Mouse (Mus musculus) heart, adult 2 months (tissue): Measurements from ENCODE around the gene Col4a2. TPM values are rescaled to one million over a fixed set of nuclear protein-coding genes. Genes with fewer than 3 reads are reported as not detected.

Experiments used
- DNase-seq, 2 experiments: peaks; one replicate each; pipeline ENCODE4 v3.0.0; 2021
- H3K27ac ChIP-seq: fragments of 200-600 bp; 2 replicates; pipeline ENCODE4 v1.8.1; 2022
- H3K27me3 ChIP-seq: fragments of 200-500 bp; 2 replicates; pipeline ENCODE4 v1.6.1; 2012; ENCODE audit warnings: mild to moderate bottlenecking, low read length, inconsistent platforms, mixed read lengths; ENCODE audit not compliant: control insufficient read depth, insufficient read depth
- H3K36me3 ChIP-seq: fragments of 200-500 bp; 2 replicates; pipeline ENCODE4 v1.6.1; 2012; ENCODE audit warnings: low read length, inconsistent platforms; ENCODE audit not compliant: control insufficient read depth, insufficient read depth
- H3K4me1 ChIP-seq: fragments of 200-500 bp; 2 replicates; pipeline ENCODE4 v1.6.1; 2011; ENCODE audit warnings: low read length; ENCODE audit not compliant: control insufficient read depth, insufficient read depth
- H3K4me3 ChIP-seq: fragments of 200-600 bp; 2 replicates; pipeline ENCODE4 v1.8.1; 2022
- H3K79me2 ChIP-seq: fragments of 200-500 bp; replicated peaks from 2 replicates; pipeline ENCODE4 v1.6.1; 2012; ENCODE audit warnings: mild to moderate bottlenecking, inconsistent platforms, low read length, moderate library complexity, mixed read lengths; ENCODE audit not compliant: control insufficient read depth, insufficient read depth
- H3K9ac ChIP-seq: fragments of 200-500 bp; 2 replicates; pipeline ENCODE4 v1.6.1; 2012; ENCODE audit warnings: low read depth, mild to moderate bottlenecking, control low read depth, inconsistent platforms, low read length, mixed read lengths
- CTCF ChIP-seq: fragments of 200-600 bp; IDR thresholded peaks from 2 replicates; pipeline ENCODE4 v1.8.1; 2022; ENCODE audit warnings: antibody characterized with exemption, mild to moderate bottlenecking, moderate library complexity
- EP300 ChIP-seq: fragments of 200-500 bp; IDR thresholded peaks from 2 replicates; pipeline ENCODE4 v1.6.1; 2011; ENCODE audit warnings: low read depth, low read length, control low read depth; ENCODE audit not compliant: insufficient read depth
- POLR2A ChIP-seq: fragments of 200-500 bp; IDR thresholded peaks from 2 replicates; pipeline ENCODE4 v1.6.1; 2011; ENCODE audit warnings: mild to moderate bottlenecking, low read depth, low read length, control low read depth; ENCODE audit not compliant: insufficient read depth
- WGBS: fragments of 180-500 bp; shearing (Covaris S2); methylation state at CpG from one replicate; pipeline ENCODE4 v1.1.7; 2018; 5-methylcytosine and 5-hydroxymethylcytosine counted together
- intact Hi-C: fragments of 180-260 bp; cut with DNase I; formaldehyde crosslinking; loops from one replicate; pipeline ENCODE4 v1.15.1; 2025
- polyA plus RNA-seq: library from polyadenylated mRNA; depleted of rRNA; stranded (reverse); fragments of >200 nt; gene quantifications from 2 replicates; pipeline ENCODE4 v1.2.3, GENCODE M21; 2012
- total RNA-seq, 2 experiments: library from RNA; stranded (reverse); gene quantifications; 2 replicates each; pipeline ENCODE4 v1.2.3; 2021

Gene Col4a2
- total and polyA plus RNA-seq, 3 experiments = 104 to 172 (median 139) TPM

GRCm38 (mm10) chr8:11298531-11299316 is 13.9 kb upstream of the Col4a2 start:
- 41% methylated on average over 12 of the region's 12 CpGs for WGBS
- no peaks in the 10 kb centered on the region for H3K27me3 ChIP-seq
- peaks cover 6% of the 10 kb centered on the region for H3K79me2 ChIP-seq
- peaks cover 55% of the 10 kb centered on the region for H3K4me1 ChIP-seq
- DNase-seq = no peak
- no peak for TF ChIP-seq EP300
- peak overlapping the region; percentile 10; the same call in 1 of the 2 replicates for H3K9ac ChIP-seq
- H3K4me3 ChIP-seq = peak overlapping the region; percentile 30; the same call in 1 of the 2 replicates
- H3K36me3 ChIP-seq = peaks cover 28% of the 10 kb centered on the region
- H3K27ac ChIP-seq = peak overlapping the region; percentile 68
- intact Hi-C loops = no loop called here

DNA sequence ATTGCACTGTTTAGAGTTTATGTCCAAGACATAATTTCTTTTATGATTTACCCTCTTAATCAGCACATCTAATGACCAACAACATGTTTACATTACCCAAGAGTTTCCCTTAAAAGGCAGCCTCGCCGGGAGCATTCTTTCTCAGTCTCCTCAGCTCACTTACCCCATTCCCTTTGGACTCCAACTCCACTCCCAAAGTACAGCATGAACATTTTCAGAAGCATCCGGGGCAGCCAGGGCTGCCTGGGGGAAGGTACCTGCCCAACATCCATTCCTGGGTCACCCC is 13.3 kb upstream of the Col4a2 start:
- 39% methylated on average over 3 of the region's 3 CpGs for WGBS
- no peaks in the 10 kb centered on the region for H3K27me3 ChIP-seq
- no peak overlapping the region for H3K9ac ChIP-seq
- peaks cover 57% of the 10 kb centered on the region for H3K4me1 ChIP-seq
- peak overlapping the region; percentile 68 for H3K27ac ChIP-seq
- peaks cover 8% of the 10 kb centered on the region for H3K79me2 ChIP-seq
- peaks cover 25% of the 10 kb centered on the region for H3K36me3 ChIP-seq
- no peak for DNase-seq
- intact Hi-C loops = no loop called here
- TF ChIP-seq CTCF (no peak), POLR2A (no peak), EP300 (no peak)
- no peak overlapping the region for H3K4me3 ChIP-seq

DNA sequence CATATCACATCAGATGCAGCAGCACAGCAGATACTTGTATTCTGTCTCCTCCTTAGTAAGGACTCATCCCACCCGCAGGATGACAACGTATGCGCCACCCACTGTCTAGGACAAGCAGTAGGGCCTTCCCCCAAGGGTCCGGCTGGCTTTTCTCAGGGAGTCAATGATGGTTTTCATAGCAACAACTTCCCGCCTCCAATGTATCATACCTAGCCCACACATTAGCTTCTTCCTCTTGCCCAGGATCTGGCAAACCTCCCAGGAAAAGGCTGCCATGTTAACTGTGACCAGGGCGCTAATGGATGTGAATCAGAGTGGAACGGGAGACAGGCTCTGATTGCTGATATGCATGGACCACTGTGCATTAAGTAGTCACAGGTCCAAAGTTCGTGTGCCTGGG is 12.2 kb upstream of the Col4a2 start:
- H3K9ac ChIP-seq = no peak overlapping the region
- peaks cover 56% of the 10 kb centered on the region for H3K4me1 ChIP-seq
- peaks cover 27% of the 10 kb centered on the region for H3K36me3 ChIP-seq
- H3K4me3 ChIP-seq = no peak overlapping the region
- intact Hi-C loops = no loop called here
- peaks cover 10% of the 10 kb centered on the region for H3K79me2 ChIP-seq
- TF ChIP-seq CTCF = no peak
- TF ChIP-seq POLR2A = no peak
- TF ChIP-seq EP300 = no peak
- DNase-seq = no peak
- no peaks in the 10 kb centered on the region for H3K27me3 ChIP-seq
- 53% methylated on average over 8 of the region's 8 CpGs for WGBS
- H3K27ac ChIP-seq = peak overlapping the region; percentile 24

GRCm38 (mm10) chr8:11304027-11304601 is 8.5 kb upstream of the Col4a2 start:
- TF ChIP-seq EP300 (no peak), CTCF (no peak), POLR2A (no peak)
- H3K4me1 ChIP-seq = peaks cover 45% of the 10 kb centered on the region
- H3K27ac ChIP-seq = peak overlapping the region; percentile 58
- intact Hi-C loops = no loop called here
- no peaks in the 10 kb centered on the region for H3K27me3 ChIP-seq
- no peak for DNase-seq
- H3K79me2 ChIP-seq = peaks cover 14% of the 10 kb centered on the region
- no peak overlapping the region for H3K9ac ChIP-seq
- 45% methylated on average over 6 of the region's 6 CpGs for WGBS
- H3K36me3 ChIP-seq = peaks cover 23% of the 10 kb centered on the region
- H3K4me3 ChIP-seq = no peak overlapping the region; the same call in 1 of the 2 replicates

DNA sequence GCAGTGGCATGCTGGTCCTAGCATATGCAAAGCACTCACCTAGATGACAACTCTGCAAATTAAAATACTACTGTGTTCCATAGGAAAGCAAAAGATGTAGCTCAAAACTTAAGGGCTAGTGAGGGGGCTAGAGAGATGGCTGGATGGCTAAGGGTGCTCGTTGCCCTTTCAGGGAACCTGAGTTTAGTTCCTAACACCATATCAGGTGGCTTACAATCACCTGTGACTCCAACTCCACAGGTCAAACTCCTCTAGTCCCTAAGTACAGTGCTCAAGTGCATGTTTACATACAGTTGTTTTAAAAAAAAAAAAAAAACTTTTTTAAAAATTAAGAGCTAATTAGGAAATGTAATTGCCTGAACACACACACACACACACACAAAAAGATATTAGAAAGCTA is 7.1 kb upstream of the Col4a2 start:
- Histone ChIP-seq H3K9ac (no peak overlapping the region), H3K27me3 (no peaks in the 10 kb centered on the region), H3K79me2 (peaks cover 14% of the 10 kb centered on the region), H3K4me1 (peaks cover 47% of the 10 kb centered on the region), H3K27ac (no peak overlapping the region), H3K4me3 (no peak overlapping the region), H3K36me3 (peaks cover 27% of the 10 kb centered on the region)
- DNase-seq = no peak
- intact Hi-C loops = no loop called here
- TF ChIP-seq EP300 (no peak), POLR2A (no peak), CTCF (no peak)
- 76% methylated on average over 1 of the region's 1 CpGs for WGBS

- H3K9ac ChIP-seq = no peak overlapping the region
- H3K27me3 ChIP-seq = no peaks in the 10 kb centered on the region
- peaks cover 23% of the 10 kb centered on the region for H3K36me3 ChIP-seq
- no peak overlapping the region for H3K4me3 ChIP-seq
- intact Hi-C loops = no loop called here
- TF ChIP-seq EP300 (no peak), POLR2A (no peak), CTCF (no peak)
- peaks cover 13% of the 10 kb centered on the region for H3K79me2 ChIP-seq
- DNase-seq = peak; percentile 64 to 65
- H3K4me1 ChIP-seq = peaks cover 42% of the 10 kb centered on the region
- H3K27ac ChIP-seq = peak overlapping the region; percentile 100
- 57% methylated on average over 7 of the region's 7 CpGs for WGBS
Observed at GRCm38 (mm10) chr8:11307451-11307850, 5.2 kb upstream of the Col4a2 start.
